Mouse (Mus musculus): ENCODE results near the gene Cdc25b.

DNA sequence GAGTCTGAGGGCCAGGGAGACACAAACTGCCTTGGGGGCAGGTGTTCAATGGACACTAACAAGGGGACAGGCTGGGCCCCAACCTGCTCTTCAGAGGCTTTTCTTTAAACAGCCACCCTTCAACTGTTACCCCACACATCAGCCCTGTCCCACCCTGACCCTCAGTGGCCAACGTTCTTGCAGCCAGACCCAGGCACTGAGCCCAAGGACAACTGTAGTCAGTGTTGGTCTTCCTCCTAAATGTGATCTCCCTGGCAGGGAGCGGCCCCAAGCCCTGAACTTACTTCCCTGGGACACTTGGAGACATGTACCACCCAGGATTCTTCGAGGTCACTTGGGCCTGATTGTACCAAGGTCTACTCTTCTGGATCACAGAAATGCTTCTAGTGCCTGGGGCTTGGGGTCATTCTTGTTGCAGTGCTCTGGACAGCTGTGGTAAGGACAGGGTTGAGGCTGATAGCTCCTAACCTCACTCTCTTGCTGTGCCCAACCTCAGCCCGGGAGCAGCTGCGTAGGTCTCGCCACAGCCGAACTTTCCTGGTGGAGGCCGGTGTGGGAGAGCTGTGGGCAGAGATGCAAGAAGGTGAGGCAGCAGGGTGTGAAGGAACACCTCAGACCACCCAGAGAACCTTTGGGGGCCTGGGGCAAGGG is 45.3 kb upstream of the Cdc25b start:
- TF ChIP-seq CTCF (IDR thresholded peaks at IDR 0.05; ENCODE audit: low read depth) (no peak), EP300 (optimal IDR thresholded peaks at IDR 0.05) (no peak)

All from stomach, postnatal 0 days (tissue).